Mouse (Mus musculus): Measurements from ENCODE around the gene Ipcef1.
A peak's percentile ranks its signal among the peaks of the same experiment; 100 is the strongest.

Gene Ipcef1

DNA sequence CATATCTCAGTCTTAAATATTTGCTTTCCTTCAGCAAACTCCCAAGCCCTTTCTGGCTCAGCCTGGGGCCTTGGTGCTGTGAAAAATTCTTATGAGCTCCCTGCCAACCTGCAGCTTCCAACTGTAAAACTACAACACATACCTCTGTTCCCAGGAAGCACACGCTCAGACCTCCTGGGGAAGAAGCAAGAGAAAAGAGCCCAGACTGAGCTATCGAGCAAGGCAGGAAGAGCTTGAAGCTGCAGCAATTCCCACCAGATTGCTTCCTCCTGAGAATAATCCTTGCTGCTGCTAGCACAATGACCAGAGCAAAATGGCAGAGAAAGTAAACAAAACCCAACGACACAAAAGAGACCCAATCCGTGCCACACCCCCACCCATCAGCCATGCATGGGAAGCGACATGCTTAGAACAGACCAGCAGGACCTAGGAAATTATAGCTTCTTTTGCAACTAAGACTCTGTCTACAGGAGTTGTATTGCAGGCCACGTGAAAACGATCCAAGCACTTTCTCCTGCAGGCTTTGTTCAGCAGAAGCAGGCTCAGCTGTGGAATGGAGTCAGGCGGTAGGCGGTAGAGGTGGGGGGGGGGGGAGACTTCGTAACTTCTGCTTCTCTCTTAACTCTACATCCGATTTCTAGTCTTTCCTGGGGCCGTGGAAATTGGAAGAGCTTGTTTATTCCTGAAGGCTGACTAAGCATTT lies at the start of gene Ipcef1:
Gene Ipcef1 (minus strand): TSS at position 164 of the 703 bp plus-strand sequence.
- no peak for DNase-seq (ENCODE audit: low spot score)

DNA sequence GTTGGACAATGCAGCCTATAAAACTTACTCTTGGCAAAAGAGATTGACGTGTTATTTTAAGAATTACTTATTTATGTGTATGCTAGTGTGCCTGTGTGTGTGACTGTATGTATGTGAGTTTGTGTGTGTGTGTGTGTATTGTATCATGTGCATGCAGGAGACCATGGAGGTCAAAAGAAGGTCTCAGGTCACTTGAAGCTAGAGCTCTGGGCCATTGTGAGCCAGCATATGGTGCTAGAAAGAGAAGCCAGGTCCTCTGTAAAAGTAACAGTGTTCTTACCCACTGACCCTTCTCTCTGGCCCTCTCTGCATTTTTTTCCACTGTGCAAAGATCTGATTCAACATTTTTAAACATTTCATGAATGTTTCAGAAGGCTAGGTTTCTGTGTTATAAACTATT lies 25.7 kb upstream of the Ipcef1 start:
- DNase-seq (ENCODE audit: low spot score): no peak

DNA sequence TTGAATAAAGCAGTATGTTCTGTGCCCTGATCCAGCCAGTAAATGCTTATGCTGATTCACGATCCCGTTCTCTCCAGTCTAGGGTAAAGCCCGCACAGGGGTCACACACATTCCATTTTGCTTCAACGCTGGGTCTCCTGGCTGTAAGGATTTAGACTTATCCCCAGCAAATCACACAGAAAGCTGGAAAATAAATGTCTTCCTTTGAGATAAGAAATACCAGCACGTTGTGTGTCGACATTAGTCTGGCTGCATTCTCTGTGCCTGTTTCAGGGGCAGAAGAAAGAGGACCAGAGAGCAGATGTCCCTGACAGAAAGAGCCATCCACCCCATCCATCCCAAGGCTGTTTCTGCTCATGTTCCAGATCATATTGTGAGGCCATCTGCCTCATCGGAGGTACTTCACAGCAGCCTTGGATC lies 25.1 kb upstream of the Ipcef1 start:
- no peak for DNase-seq (ENCODE audit: low spot score)

DNA sequence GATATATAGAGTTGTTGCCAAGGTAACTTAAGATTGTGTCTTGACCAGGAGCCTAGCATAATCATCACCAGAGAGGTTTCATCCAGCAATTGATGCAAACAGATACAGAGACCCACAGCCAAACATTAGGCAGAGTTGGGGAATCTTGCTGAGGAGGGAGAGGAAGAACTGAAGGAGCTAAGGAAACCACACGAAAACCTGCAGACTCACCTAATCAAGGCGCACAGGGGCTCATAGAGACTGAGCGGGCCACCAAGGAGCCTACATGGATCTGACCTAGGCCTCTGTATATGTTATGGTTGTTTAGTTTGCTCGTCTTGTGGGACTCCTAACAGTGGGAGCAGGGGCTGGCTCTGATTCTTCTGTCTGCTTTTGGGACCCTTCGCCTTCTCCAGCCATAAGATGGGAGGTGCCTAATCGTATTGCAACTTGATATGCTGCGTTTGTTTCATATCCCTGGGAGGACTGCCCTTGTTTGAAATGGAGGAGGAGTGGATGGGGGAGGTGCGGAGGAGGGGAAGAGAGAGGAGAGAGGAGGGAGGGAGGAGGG lies 24.5 kb upstream of the Ipcef1 start:
- DNase-seq (ENCODE audit: low spot score): no peak

DNA sequence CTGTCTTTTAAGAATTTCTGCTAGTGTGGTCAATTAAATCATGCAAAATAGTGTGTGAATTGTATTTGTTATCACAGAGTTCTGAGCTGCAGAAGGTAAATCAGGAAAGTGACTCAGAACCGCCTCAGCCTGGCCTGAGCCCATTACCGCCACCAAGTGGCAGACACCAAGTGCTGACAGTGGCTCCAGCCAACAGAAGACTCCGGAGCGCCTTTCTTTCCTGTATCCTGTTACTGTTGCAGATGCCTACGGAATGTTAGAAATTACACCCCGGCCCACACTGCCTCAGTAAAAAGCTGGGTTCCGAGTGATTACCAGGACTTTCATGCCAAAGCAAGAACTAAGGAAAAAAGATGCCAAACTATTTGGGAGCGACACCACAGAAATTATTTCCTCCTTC lies 23.9 kb upstream of the Ipcef1 start:
- DNase-seq (ENCODE audit: low spot score): peak; percentile 55

DNA sequence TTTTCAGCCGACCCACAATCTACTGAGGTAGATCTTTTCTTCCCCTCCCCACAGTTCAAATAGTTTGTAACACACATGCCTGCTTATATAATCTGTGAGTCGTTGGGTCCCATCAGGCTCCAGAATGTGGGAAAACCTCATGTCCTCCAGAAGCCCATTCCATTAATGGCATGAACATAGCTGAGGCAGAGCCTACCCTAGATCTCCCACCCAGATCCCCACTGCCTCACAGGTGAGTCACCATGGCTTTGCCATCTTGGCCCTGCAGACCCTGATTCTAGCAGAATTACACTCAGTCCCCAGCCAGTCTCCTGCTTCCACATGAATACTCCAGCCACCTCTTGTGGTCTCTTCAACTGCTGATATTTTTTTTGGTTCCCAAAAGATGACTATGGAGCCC lies 23.4 kb upstream of the Ipcef1 start:
- DNase-seq (ENCODE audit: low spot score): no peak

DNA sequence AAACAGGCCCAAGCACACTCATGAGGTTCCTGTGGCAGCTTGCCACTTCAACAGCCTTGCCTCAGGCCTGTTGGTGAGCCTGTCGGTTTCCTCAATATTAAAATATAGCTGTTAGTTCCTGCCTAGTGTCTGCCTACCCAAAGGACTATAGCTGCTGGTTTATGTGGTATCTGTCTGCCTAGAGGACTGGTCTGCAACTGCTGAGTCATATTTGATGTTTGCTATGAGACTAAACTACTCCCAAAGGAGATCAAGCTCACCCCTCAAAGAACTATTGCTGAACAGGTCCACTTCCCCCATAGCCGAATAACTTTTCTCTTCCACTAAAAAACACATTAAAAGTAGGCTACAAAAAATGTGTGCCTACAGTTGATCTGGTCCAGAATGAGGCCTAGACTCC lies 22.0 kb upstream of the Ipcef1 start:
- DNase-seq (ENCODE audit: low spot score): no peak

DNA sequence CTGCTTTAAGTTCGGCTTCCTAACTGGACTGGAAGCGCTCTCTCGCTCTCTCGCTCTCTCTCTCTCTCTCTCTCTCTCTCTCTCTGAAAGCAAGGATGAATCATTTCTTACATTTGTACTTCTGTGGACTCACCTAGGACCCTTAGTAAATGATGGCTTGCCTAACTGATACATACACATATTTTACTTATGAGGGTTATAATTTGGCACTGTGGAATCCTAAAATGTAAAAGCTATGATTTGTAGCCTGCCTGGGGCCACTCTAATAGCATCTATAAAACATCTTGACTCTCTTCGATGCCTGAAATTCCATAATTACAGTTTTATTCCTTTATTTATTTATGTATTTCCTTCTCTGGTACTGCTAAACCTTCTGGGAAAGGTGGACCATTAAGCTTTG lies 18.6 kb upstream of the Ipcef1 start:
- DNase-seq (ENCODE audit: low spot score): no peak

DNA sequence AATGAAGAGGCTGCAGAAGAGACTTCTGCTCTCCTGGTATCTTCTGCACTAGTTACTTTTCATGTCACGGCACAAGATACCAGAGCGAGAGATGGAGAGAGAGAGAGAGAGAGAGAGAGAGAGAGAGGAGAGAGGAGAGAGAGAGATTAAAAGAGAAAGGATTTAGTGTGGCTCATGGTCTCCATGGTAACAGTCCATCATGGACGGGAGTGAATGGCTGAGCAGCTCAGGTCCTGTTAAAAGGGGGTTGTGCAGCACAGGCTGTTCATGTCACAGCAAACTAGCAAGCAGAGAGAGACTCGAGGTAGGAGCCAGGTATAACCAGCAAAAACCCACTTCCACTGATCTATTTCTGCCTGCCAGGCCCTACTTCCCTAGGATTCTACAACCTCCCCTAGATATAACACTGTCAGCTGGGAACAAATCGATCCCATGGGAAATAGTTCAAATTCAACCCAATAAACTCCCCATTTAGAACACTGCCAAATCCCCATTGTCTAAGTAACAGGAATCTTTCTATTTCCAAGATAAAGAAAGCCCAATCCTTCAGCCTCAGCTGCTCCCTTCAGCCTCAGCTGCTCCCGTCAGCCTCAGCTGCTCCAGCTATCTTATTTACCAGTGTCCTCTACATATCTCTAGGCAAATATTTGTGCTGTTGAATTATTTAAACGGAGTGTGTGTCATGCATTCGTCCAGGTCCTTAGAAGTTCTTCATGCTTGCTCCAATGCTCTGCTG lies 18.0 kb upstream of the Ipcef1 start:
- DNase-seq (ENCODE audit: low spot score): no peak

DNA sequence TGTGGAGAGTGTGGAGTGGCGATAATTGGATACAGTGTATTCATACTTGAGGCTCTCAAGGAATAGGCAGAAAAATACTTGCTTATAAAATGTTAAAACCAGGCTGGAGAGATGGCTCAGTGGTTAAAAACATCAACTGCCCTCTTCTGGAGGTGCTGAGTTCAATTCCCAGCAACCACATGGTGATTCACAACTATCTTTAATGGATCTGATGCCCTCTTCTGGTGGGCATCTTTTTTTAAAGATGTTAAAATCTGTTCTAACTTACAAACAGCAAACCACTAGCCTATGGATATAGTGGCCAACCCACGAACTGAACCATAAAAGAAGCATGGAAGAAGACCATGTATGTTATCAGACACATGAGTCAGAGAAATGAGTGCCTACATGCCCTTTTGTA lies 16.8 kb upstream of the Ipcef1 start:
- no peak for DNase-seq (ENCODE audit: low spot score)

DNA sequence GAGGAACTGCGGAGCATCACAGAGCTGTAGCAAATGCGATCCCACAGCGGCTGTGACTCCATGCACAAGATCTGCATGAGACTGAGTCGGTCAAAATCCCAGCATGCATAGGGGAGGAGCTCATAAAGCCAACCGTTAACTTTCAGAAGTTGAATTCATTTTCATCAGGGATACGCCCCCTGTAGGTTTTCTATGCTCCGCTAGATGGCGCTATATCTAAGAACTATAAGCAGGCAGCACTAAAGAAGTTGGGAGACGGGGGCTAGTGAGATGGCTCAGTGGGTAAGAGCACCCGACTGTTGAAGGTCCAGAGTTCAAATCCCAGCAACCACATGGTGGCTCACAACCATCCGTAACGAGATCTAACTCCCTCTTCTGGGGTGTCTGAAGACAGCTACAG lies 16.3 kb upstream of the Ipcef1 start:
- DNase-seq (ENCODE audit: low spot score): no peak

DNA sequence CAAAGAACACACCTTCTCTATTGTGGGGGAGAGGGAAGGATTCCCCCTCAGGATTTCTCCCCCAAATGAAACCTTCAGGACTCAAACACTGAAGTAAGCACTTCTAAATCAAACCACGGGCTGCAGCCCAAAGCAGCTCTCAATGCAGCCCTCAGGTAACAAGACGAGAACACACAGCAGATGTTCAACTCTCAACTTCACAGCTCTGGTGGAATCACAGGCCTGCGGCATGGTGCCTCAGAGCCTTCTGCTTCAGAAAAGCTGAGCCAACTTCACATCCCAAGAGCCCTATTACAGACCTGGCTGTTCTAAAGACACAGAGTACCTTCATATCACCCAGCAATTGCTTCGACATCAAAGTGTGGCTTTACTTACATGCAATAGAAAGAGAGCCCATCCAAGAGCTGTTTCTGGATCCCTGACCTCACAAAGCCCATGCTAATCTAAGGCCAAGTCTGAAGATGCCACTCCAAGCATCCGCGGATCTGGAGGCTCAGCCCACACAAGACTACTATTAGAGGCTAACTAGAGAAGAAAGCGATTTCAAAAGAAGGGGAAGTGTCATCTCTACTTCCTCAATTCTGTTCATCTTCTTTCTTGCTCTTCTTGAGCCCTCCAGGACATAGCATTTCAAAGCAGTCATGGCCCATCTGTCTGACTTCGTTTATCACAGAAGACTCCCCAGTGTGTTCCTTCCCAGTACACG lies 11.6 kb upstream of the Ipcef1 start:
- no peak for DNase-seq (ENCODE audit: low spot score)

DNA sequence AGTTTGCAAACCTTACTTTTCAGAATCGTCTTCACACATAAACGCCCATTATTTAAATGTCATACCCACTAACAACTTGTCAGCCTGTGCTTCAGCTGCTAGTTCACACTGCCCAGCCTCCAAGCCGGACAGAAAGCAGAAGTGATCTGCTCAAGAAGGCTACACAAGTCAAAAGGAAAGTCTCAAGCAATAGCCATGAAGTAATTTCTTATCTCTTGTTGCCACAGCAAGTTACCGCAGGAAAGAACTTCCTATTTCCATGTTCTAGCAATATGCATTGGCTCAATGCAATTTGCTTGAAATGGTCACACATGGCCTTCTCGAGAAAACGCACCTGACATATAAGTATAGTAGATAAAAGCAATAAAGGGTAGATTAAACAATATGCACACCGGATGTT lies 10.7 kb upstream of the Ipcef1 start:
- DNase-seq (ENCODE audit: low spot score): no peak

DNA sequence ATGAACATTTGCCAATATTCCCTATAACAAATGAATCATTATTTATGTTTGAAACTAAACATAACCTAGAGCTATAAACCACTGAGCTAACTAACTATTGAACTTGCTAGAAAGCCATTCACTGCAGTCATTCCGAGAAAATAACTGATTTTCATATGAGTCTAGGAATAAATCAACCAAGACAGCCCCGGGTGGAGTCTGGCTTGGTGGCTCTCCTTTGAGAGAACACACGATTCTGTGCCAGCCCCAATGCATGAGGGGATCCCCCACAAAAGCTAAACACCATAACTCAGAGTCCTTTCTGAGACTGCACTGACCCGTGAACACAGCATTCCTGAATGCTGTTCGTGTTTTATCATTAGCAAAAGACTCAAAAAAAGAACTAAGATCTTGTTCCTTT lies 8.0 kb upstream of the Ipcef1 start:
- DNase-seq (ENCODE audit: low spot score): no peak

DNA sequence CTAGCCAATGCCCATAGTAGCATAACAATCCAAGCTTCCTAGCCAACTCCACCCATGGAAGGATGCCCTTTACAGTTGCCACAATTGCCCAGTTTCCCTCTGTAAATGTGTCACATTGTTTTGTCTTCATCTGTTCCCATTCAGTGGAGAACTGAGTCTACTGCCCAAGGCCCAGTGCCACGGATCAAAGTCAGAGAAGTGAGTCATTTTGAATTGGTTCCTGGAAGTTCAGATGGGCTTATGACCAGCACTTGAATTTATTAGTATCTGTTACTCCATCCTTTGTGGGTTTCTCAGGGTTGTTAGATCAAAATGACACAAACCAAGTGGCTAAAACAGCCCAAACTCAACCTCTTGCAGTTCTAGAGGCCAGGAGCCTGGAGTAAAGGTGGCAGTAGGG lies 5.3 kb upstream of the Ipcef1 start:
- DNase-seq (ENCODE audit: low spot score): no peak

DNA sequence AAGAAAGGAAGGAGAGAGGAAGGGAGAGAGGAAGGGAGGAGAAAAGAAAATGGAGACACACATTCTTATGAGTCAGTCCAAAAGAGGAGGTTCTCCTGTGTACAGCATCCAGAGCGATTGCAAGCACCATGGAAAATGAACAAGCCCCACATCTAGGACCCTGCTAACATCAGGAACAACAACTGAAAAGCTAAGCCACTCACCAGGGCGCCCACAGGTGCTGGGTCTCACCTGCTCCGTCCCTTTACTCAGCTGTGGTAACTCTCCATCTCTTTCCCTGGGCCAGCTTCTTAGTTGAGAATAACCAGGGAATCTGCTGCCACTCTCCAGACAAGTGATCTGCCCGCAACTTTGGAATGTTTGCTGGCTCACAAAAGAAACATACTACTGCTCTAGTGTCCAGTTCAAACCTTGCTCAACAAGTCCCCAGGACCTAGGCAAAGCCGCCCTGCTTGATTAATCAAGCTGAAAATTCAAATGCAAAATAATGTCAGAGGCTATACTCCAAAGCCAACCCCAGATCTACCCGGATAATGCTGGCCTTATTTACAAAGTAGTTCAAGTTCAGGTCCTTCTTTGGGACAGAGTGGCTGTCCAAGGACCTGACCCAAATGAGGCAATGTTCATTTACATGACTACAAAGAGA lies 2.4 kb upstream of the Ipcef1 start:
- DNase-seq (ENCODE audit: low spot score): no peak

DNA sequence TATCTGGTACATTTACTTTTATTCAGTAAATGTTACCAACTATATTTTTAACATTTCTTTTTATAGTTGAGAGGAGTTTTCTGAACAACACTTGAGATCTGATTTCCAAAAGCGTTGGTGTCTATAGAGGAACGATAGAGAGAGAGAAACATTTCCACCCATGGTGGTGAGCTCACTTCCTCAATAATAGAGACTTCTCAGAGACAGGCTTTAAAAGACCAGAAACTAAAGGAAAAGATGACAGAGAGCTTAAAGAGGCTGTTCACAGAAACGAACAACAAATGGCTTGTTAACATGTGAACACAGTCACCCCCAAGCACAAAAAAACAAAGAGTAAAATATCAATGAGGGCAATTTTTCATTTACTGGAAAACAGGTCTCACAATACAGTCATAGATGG lies 2.4 kb downstream of the Ipcef1 start:
- no peak for DNase-seq (ENCODE audit: low spot score)

DNA sequence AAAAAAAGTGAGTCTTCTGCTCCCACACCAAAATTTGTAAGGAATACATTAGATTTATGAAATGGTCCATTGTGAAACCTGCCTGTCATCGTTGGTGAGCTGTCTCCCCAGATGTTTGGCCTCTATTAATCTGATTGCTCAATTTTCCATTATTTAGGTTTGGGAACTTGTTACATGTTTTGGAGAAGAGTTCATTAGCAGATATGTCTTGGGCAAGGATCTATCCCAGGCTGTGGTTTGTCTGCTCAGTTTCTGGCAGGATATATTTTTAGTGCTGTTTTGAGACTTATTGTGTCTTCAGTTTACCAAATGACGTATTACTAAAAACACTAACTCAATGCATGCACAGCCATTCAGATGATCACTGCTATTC lies 4.4 kb downstream of the Ipcef1 start:
- DNase-seq (ENCODE audit: low spot score): no peak

DNA sequence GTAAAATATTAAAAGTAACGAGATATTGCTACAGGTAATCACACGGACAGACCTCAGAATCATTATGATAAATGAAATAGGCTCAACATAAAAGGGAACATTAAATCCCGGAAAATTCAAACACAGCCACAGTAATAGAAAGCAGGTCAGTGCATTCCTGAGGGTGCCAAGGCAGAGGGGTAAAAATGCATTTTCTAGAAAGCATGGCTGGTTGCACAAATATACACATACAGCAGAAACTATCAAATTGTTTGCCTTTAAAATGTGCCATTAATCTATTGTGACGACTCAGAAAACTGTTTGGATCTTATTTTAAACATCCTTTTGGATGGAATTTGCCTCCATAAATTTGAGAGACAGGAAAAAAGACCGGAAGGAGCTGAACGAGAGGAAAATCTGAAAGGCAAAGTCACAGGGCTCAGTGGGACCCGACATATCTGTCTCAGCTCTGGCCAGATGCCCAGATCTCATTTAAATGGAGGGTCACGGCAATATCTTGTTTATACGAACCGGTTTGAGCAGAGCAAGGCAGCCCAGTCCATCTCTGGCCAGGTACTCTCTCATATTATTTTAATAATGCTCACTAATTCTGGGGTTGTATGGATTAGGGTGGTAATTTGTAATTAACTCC lies 4.9 kb downstream of the Ipcef1 start:
- DNase-seq (ENCODE audit: low spot score): no peak

DNA sequence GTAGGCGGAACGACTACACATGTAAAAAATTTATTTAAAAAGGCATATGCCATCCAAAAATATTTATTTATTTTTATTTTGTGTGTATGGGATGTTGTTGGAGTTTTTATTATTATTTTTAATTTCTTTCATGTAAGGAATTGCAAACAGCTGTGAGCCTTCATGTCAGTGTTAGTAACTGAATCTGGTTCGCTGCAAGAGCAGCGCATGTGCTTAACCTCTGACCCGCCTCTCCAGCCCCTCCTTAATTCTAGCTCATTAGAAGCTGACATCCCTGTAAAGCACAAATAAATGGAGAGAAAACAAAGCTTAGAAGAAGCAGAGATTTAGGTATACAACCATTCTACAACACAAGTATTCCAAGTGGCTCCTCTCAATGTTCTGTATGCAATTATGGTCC lies 8.4 kb downstream of the Ipcef1 start:
- DNase-seq (ENCODE audit: low spot score): no peak

DNA sequence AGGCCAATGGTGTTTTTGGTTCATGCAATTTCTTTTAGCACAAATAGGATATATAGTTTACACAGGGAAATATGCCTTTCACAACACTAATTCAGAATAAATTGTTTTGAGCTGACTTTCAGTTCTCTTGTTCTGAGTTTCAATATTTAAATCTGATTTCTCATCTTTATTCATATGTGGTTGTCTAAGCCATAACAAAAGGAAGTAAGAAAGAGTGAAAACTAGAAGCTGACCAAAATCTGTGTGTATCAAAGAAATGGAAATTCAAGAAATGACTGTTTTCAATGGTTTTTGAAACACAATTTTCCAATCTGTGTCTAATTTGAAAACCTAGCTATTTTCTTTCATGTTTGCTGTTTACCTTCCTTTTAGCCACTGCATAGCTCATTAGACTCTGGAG lies 11.2 kb downstream of the Ipcef1 start:
- no peak for DNase-seq (ENCODE audit: low spot score)

DNA sequence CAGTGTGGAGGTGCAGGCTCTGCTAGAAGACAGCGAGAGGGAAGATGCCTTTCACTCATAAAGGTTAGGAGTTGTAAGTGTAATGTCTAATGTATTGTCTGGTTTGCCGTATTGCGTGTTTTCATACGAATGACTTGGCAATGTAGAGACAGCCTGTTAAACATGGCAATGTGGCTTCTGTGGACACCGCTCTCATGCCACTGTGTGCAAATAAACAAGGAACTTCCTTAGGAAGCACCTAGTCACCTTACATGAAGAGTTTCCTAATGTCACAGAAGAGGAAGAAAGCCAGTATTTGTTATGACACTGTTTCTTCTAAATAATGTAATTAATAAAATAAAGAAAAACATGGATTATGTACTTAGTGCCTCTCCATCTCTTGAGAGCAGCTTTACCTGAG lies 15.1 kb downstream of the Ipcef1 start:
- DNase-seq (ENCODE audit: low spot score): no peak

Measured in layer of hippocampus, adult 9-10 months (tissue).